Mouse (Mus musculus): ENCODE measurements around the gene Fbxw10. TPM values are rescaled to one million over a fixed set of nuclear protein-coding genes. Genes with fewer than 3 reads are reported as not detected.

Gene Fbxw10
- polyA plus RNA-seq, 1 experiment from 2014 or later = 0.14 TPM

DNA sequence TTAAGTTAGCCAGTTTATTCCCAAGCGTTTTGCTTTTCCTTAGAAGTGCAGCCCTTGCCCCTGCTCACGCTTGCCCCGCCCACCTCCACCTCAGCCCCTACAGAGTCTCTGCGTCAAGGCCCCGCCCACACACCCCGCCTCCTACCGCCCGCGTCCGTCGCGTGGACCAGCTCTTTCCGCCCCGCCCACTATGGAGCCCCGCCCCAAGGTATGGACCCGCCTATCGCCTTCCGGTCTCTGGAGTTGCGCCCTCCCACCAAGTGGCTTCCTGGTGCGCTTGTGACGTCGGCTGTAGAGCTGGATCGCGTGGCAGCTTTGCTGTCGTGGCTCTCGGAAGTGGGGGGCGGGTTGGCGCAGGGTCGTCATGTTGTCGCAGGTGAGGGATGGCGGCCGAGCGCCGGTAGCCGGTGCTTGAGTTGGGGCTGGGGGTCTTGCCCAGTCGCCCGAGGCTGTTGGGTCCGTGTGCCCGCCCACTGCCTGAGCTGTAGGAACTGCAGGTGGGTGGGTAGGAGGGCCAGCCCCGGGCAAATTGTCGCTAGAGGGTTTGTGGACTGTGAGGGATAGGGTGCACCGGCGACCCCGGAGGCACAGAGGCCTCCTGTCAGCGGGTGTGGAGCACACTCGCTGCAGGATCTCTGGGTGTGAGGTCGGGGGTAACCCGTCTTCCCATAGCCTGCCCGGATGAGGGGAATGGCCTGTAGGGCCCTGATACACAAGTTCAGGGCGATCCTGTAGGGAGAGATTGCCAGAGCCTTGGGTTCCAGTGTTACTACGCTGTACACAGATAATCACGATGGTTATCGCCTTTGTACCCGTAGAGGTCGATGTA, 32.6 kb downstream of the Fbxw10 start, which contains the start of gene Tvp23b:
Gene Tvp23b (plus strand): TSS at position 236 of the 829 bp plus-strand sequence.
- Histone ChIP-seq H3K27ac (peak within 1 kb of the TSS; percentile 84), H3K4me2 (replicated peaks) (peak within 1 kb of the TSS; percentile 71), H3K4me3 (replicated peaks) (peak within 1 kb of the TSS; percentile 73), H3K36me3 (peaks cover 3% of the 10 kb centered on the region; the same call in 1 of the 2 replicates), H3K4me1 (replicated peaks) (no peaks in the 10 kb centered on the region), H3K27me3 (replicated peaks) (no peaks in the 10 kb centered on the region), H3K9ac (peak within 1 kb of the TSS; percentile 90), H3K9me3 (no peaks in the 10 kb centered on the region)
- peak; percentile 99 for ATAC-seq
- WGBS = 1% methylated on average over 55 of the region's 55 CpGs

DNA sequence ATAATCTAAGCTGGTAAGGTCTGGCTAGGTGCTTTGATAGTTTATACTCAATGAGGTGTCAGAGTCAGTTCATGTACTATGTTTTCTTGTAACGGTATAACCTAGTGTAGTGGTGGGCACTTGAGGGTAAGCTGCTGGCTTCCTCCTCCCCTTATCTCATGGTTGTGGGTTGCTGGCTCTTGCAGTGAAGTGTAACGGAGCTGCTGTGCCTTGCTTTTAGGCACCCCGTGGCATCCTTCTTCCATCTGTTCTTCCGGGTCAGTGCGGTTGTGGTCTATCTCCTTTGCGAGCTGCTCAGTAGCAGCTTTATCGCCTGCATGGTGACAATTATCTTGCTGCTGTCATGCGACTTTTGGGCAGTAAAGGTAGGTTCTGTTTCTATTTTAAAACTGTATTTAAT, 36.5 kb downstream of the Fbxw10 start:
- no peak overlapping the region for H3K4me2 ChIP-seq (replicated peaks)
- H3K9ac ChIP-seq = no peak overlapping the region
- no peak overlapping the region for H3K4me3 ChIP-seq (replicated peaks)
- no peaks in the 10 kb centered on the region for H3K27me3 ChIP-seq (replicated peaks)
- H3K27ac ChIP-seq = no peak overlapping the region
- H3K9me3 ChIP-seq = no peaks in the 10 kb centered on the region
- H3K4me1 ChIP-seq (replicated peaks) = no peaks in the 10 kb centered on the region
- WGBS = 93% methylated on average over 8 of the region's 8 CpGs
- no peak for ATAC-seq
- peaks cover 4% of the 10 kb centered on the region; the same call in 1 of the 2 replicates for H3K36me3 ChIP-seq

DNA sequence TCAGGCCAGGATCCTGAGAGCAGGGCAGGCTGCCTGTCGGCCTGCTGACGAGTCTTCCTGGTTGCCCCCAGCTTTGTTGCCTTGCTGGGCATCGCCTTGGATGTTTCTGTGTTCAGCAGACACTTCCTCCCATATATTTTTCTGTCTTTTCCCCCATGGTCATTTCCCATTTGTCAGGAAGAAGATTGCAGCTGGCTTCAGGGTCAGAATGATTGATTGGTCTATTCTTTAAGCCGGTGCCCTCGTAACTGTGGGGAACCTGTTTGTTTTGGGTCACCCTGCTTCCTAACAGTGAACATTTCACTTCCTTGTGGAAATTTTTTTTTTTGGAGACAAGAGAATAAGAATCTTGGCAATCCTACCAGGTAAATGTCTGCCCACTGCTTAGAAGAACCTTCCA, 38.5 kb downstream of the Fbxw10 start:
- Histone ChIP-seq H3K4me3 (replicated peaks) (no peak overlapping the region), H3K4me1 (replicated peaks) (no peaks in the 10 kb centered on the region), H3K27ac (no peak overlapping the region), H3K36me3 (peaks cover 4% of the 10 kb centered on the region; the same call in 1 of the 2 replicates), H3K9me3 (no peaks in the 10 kb centered on the region), H3K4me2 (replicated peaks) (no peak overlapping the region), H3K27me3 (replicated peaks) (no peaks in the 10 kb centered on the region), H3K9ac (no peak overlapping the region)
- WGBS = 67% methylated on average over 5 of the region's 5 CpGs
- no peak for ATAC-seq

DNA sequence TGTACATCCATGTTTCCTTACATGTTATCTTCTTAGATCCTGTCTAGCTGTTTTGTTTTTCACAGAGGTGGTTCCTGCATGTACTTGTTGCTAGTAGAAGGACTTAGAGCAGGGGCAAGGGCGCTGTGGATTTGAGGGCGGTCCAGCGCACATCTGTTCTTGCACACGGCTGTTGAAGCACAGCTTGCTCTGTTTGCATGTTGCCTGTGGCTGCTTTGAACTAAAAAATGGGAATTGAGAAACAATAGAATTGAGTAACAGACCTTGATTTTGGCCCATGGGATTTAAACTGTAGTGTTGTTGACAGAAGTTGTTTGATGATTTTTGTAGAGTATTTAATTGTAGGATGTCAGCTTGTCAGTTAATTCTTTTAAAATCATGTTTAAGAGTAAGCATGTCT, 43.9 kb downstream of the Fbxw10 start:
- Histone ChIP-seq H3K4me1 (replicated peaks) (no peaks in the 10 kb centered on the region), H3K9me3 (no peaks in the 10 kb centered on the region), H3K4me2 (replicated peaks) (no peak overlapping the region), H3K27ac (no peak overlapping the region), H3K9ac (no peak overlapping the region), H3K4me3 (replicated peaks) (no peak overlapping the region), H3K27me3 (replicated peaks) (no peaks in the 10 kb centered on the region), H3K36me3 (peaks cover 11% of the 10 kb centered on the region)
- WGBS = 94% methylated on average over 4 of the region's 4 CpGs
- ATAC-seq = no peak

DNA sequence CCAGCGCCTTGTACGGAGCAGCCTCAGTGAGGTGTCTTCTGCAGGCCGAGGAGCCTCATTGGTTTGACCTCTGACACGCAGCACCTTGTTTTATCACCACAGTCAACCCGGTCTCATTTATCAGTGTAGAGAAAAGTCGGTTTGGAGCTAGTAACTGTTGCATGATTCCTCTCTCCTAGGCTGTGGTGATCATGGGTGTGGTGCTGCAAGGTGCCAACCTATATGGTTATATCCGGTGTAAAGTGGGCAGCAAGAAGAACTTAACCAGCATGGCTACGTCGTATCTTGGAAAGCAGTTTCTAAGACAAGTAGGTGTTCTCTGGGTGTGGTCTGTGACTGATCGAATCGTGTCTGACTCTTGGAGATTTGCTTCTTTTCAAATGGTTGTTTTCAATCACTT, 44.9 kb downstream of the Fbxw10 start:
- H3K4me1 ChIP-seq (replicated peaks) = no peaks in the 10 kb centered on the region
- no peak overlapping the region for H3K4me3 ChIP-seq (replicated peaks)
- peaks cover 11% of the 10 kb centered on the region; the same call in 1 of the 2 replicates for H3K36me3 ChIP-seq
- no peak overlapping the region for H3K9ac ChIP-seq
- H3K9me3 ChIP-seq = no peaks in the 10 kb centered on the region
- no peak overlapping the region for H3K4me2 ChIP-seq (replicated peaks)
- ATAC-seq = no peak
- 89% methylated on average over 11 of the region's 11 CpGs for WGBS
- no peak overlapping the region for H3K27ac ChIP-seq
- no peaks in the 10 kb centered on the region for H3K27me3 ChIP-seq (replicated peaks)

DNA sequence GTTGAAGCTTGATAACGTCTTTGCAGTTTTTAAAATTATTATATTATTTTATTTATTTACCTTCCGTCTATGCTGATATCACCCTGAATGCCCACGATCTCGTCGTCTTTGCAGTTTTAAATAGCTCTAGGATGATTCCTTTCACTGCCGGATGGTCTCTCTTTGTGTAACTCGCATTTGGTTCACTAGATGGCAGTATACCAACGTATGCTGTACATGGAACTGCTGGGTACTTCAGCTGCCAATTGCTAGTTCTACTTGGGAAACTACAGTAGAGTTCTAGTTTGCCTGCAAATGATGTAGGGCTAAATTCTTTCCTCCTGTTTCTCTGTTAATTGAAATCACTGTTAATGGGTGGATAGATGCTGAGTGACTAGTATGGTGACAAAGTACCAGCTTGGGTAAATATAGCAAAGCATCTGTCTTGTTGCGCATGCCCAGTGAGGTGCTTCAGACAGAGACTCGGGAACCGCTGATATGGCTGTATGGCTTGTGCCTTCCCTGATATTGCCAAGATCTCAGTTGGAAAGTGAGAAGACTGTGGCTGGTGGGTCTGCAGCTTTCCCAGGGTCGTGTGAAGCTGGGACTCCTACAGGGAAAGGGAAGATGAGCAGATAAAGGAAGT, 54.9 kb downstream of the Fbxw10 start:
- H3K27me3 ChIP-seq (replicated peaks) = no peaks in the 10 kb centered on the region
- H3K4me2 ChIP-seq (replicated peaks) = no peak overlapping the region
- H3K4me1 ChIP-seq (replicated peaks) = no peaks in the 10 kb centered on the region
- H3K9ac ChIP-seq = no peak overlapping the region
- ATAC-seq = no peak
- H3K9me3 ChIP-seq = no peaks in the 10 kb centered on the region
- no peak overlapping the region for H3K4me3 ChIP-seq (replicated peaks)
- H3K27ac ChIP-seq = no peak overlapping the region
- H3K36me3 ChIP-seq = no peaks in the 10 kb centered on the region
- WGBS = 31% methylated on average over 12 of the region's 12 CpGs

DNA sequence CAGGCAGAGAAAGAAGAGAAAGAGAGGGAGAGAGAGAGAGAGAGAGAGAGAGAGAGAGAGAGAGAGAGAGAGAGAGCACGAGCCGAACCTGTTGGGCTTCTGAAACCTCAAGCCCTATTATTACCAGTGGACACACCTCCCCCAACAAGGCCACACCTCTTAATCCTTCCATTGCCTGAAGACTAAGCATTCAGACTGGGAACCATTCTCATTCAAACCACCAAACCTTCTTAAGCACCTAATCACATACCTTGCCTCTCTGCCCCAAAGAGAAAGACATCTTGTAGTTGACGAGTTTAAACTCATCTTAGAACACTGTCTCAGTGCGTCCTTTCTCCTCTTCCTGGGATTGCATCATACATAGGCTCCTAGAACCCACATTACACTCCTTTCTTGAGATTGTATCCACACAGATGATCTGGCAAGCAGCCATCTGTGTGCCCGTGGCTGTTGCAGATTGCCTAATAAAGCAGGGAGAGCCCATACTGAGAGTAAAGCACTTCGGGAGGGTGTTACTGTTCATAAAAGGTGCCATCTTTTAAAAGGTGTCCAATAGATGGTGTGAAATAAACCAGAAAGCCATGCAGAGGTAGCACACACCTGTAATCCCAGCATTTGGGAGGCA, 57.1 kb downstream of the Fbxw10 start:
- Histone ChIP-seq H3K9ac (no peak overlapping the region), H3K4me1 (replicated peaks) (no peaks in the 10 kb centered on the region), H3K27ac (no peak overlapping the region), H3K4me3 (replicated peaks) (no peak overlapping the region), H3K27me3 (replicated peaks) (no peaks in the 10 kb centered on the region), H3K36me3 (no peaks in the 10 kb centered on the region), H3K4me2 (replicated peaks) (no peak overlapping the region), H3K9me3 (no peaks in the 10 kb centered on the region)
- WGBS = 71% methylated on average over 6 of the region's 6 CpGs
- ATAC-seq = no peak

DNA sequence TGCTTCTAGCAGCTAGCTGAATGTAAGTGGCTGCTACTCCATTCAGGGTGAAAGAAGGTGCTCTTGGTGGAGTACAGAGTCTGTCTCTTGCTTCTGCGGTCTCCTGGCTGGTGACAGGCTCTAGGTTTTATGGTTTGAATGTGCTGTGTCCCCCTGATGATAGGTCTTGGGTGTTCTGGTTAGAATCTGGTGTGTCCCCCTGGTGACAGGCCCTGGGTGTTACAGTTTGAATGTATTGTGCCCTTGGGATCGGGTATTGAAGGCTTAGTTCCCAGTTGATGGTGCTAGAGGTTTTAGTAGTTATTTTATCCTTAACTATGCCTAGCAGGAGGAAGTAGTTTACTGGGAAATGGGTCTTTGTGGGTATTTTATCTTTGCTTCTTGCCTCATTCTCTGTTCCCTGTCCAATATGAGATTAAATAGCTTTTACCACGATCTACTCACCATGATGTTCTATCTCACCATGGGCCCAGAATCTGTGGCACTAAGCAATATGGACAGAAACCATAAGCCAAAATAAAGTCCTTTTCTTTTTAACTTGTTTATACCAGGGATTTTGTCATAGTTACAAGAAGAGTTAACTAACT, 62.9 kb downstream of the Fbxw10 start:
- Histone ChIP-seq H3K4me2 (replicated peaks) (no peak overlapping the region), H3K9ac (no peak overlapping the region)
- WGBS = 71% methylated on average over 3 of the region's 3 CpGs

DNA sequence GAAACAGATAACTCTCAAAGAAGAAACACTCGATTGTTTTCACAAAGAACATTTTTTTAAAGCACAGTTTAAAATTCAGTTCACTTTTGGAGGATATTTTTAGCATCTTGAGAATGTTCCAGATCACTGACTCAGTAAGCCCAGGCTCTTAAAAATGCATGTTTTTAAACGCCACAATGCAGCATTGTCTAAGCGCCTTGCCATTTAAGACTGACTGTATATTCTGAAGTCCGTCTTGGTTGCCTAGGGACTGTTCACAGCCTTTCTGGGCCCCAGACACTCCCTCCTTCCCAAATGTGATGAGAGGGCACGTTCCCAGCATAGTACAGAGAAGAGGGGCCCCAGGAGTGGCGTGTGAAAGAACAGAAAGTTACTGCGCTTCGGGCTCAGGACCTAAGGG, 64.5 kb downstream of the Fbxw10 start:
- no peaks in the 10 kb centered on the region for H3K27me3 ChIP-seq (replicated peaks)
- no peaks in the 10 kb centered on the region for H3K4me1 ChIP-seq (replicated peaks)
- H3K36me3 ChIP-seq = no peaks in the 10 kb centered on the region
- WGBS = 62% methylated on average over 8 of the region's 8 CpGs
- H3K9ac ChIP-seq = no peak overlapping the region
- H3K4me2 ChIP-seq (replicated peaks) = no peak overlapping the region
- no peak overlapping the region for H3K4me3 ChIP-seq (replicated peaks)
- ATAC-seq = no peak
- H3K27ac ChIP-seq = no peak overlapping the region
- H3K9me3 ChIP-seq = no peaks in the 10 kb centered on the region

More for the DNA sequence above, 62.9 kb downstream of the Fbxw10 start:
- Histone ChIP-seq H3K9me3 (no peaks in the 10 kb centered on the region), H3K27ac (no peak overlapping the region), H3K36me3 (no peaks in the 10 kb centered on the region), H3K4me3 (replicated peaks) (no peak overlapping the region), H3K27me3 (replicated peaks) (no peaks in the 10 kb centered on the region), H3K4me1 (replicated peaks) (no peaks in the 10 kb centered on the region)
- ATAC-seq = no peak

DNA sequence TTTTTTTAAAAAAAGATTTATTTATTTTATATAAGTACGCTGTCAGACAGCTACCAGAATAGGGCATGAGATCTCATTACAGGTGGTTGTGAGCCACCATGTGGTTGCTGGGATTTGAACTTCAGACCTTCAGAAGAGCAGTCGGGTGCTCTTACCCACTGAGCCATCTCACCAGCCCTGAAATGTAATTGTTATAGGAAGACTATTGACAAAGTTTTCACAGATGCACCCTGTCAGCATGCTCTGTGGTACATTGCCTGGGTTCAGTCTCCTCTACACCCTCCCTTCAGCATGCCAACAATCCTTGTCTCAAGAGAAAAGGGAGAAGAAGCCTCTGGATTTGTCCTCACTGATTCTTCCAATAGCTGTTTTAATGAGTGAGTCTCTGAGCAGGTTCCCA, 66.3 kb downstream of the Fbxw10 start:
- no peaks in the 10 kb centered on the region for H3K36me3 ChIP-seq
- H3K4me2 ChIP-seq (replicated peaks) = no peak overlapping the region
- H3K27ac ChIP-seq = no peak overlapping the region
- H3K9me3 ChIP-seq = no peaks in the 10 kb centered on the region
- no peaks in the 10 kb centered on the region for H3K4me1 ChIP-seq (replicated peaks)
- no peak overlapping the region for H3K4me3 ChIP-seq (replicated peaks)
- H3K9ac ChIP-seq = no peak overlapping the region
- H3K27me3 ChIP-seq (replicated peaks) = no peaks in the 10 kb centered on the region
- ATAC-seq = no peak
- 83% methylated on average over 2 of the region's 2 CpGs for whole genome bisulfite sequencing

DNA sequence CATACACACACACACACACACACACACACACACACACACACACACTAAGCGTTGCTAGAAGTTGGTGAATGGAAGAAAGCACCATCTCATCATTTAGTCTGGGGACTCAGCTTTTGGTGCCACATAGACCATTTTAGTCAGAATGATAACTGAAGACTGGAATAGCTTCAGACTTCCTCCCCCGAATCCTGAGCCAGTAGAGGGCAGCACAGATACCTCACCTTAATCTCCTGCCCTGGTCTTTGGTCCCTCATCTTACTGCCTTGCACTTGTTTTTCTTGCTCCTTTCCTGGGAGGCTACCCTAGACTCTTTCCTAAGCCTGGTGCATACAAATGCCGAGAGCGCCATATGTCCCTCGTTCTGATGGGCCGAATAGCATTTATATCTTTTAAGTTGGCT, 67.7 kb downstream of the Fbxw10 start:
- H3K4me3 ChIP-seq (replicated peaks) = no peak overlapping the region
- no peak overlapping the region for H3K27ac ChIP-seq
- H3K4me2 ChIP-seq (replicated peaks) = no peak overlapping the region
- no peaks in the 10 kb centered on the region for H3K9me3 ChIP-seq
- H3K27me3 ChIP-seq (replicated peaks) = no peaks in the 10 kb centered on the region
- no peak for ATAC-seq
- no peak overlapping the region for H3K9ac ChIP-seq
- no peaks in the 10 kb centered on the region for H3K4me1 ChIP-seq (replicated peaks)
- no peaks in the 10 kb centered on the region for H3K36me3 ChIP-seq
- WGBS = 55% methylated on average over 6 of the region's 6 CpGs

DNA sequence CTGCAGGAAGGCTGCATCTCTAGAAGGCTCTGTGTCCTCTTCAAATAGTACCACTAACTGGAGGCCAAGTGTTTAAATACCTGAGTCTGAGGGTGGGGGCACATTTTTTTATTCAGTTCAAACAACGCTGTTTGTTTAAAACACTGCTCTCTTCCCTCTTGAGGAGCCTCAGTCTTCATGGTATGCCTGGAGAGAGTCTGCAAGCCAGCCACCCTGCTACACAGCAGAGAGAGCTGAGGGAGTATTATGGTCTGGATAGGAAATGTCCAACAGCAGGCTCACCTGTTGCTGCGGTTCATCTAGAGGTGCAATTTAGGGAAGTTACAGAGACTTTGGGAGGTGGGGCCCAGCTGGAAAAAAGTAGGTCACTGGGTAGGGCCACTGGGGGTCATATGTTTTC, 68.6 kb downstream of the Fbxw10 start:
- Histone ChIP-seq H3K27ac (no peak overlapping the region), H3K4me3 (replicated peaks) (no peak overlapping the region), H3K9me3 (no peaks in the 10 kb centered on the region), H3K4me1 (replicated peaks) (peaks cover 4% of the 10 kb centered on the region; the same call in 1 of the 2 replicates), H3K27me3 (replicated peaks) (no peaks in the 10 kb centered on the region), H3K4me2 (replicated peaks) (no peak overlapping the region), H3K9ac (no peak overlapping the region), H3K36me3 (no peaks in the 10 kb centered on the region)
- ATAC-seq = no peak
- 68% methylated on average over 2 of the region's 2 CpGs for WGBS
